ENCODE assay signal across 11 mouse cellular contexts in the genomic region with DNA sequence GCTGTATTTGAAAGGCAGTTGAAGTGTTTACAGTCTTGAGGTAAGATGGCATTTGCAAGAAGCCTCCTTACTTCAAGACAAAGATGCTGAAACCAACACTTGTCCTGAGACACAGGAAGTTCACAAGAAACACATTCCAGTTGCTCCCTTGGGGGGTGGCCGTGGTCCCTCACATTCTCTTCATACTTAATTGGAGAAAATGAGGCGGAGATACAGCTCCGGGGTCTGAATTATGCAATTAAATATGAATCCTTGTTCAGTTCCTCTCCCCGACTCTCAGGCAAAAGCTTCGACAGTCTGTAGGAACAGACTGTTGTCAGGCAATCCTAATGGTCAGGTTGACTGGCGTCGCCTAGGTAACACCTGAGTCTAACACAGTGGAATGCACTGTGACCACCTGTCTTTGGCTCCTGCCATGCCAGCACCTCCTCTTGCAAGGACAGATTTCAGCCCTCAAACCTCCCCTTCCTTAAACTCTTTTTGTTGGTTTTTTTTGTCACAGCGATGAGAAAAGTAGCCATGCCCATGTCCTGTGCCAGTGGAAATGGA.
DNase-seq lines count a peak whose midpoint lies in the region; ATAC-seq and TF ChIP-seq lines count a peak whose summit lies in the region.
"Had no signal": no experiment of that assay in that cellular context is flagged by ENCODE, and none has a peak within 500 bp of the region (broad histone marks: within the 10 kb centered on the region; RNA-seq: fewer than 3 reads in every experiment).

No protein-coding gene starts in this region.

- H3K4me1 ChIP-seq in kidney, adult 2 months (ENCODE audit: control insufficient read depth, insufficient read depth, low read length) = 0 out of 2 replicates have a peak, but pooled peaks cover 2% of the 10 kb centered on the region
- H3K4me1 ChIP-seq in cortical plate, adult 2 months (ENCODE audit: control insufficient read depth, insufficient read depth, low read length) = peaks cover 5% of the 10 kb centered on the region
- H3K4me1 ChIP-seq: liver, embryonic 12.5 days had no signal

- TF ChIP-seq CTCF in kidney, adult 2 months (conservative IDR thresholded peaks at IDR 0.05; ENCODE audit: insufficient read depth, insufficient read length, low read depth, low read length) = no peak
- TF ChIP-seq CTCF in cortical plate, adult 2 months (IDR thresholded peaks at IDR 0.05; ENCODE audit: extremely low read depth, insufficient read depth, low read length) = no peak

- no peaks in the 10 kb centered on the region for H3K36me3 ChIP-seq in kidney, adult 2 months (ENCODE audit: control insufficient read depth, insufficient read depth, low read length)
- H3K36me3 ChIP-seq: G1E; liver, embryonic 12.5 days; stomach, embryonic 15.5 days had no signal

- H3K4me3 ChIP-seq in kidney, adult 2 months (ENCODE audit: insufficient read depth, low read depth, low read length) = no peak overlapping the region
- no peak overlapping the region for H3K4me3 ChIP-seq in cortical plate, adult 2 months (ENCODE audit: insufficient read depth, low read length)
- H3K4me3 ChIP-seq: liver, embryonic 12.5 days; stomach, embryonic 15.5 days had no signal

- ATAC-seq in monocyte, adult 5-6 weeks (replicated peaks; ENCODE audit: insufficient number of reproducible peaks, low FRiP score, low TSS enrichment, poor library complexity, severe bottlenecking) = no peak
- ATAC-seq: liver, embryonic 12.5 days had no signal

- DNase-seq in kidney, adult 2 months = peak; percentile 33
- no peak for DNase-seq in kidney, adult 18-20 months
- DNase-seq in Muller cell, postnatal 12 days (ENCODE audit: inconsistent ontology term) = peak; percentile 29
- peak; percentile 12 to 26 for DNase-seq in kidney, postnatal 36 days
- no peak for DNase-seq in testis, postnatal 10 days (ENCODE audit: low spot score)
- DNase-seq in urinary bladder, postnatal 10 days (ENCODE audit: low spot score) = no peak

- H3K27ac ChIP-seq in kidney, adult 2 months (ENCODE audit: insufficient read depth, low read depth, low read length) = no peak overlapping the region
- peak overlapping the region; percentile 74 for H3K27ac ChIP-seq in cortical plate, adult 2 months (ENCODE audit: insufficient read depth, low read length)
- H3K27ac ChIP-seq: liver, embryonic 12.5 days had no signal

- WGBS in kidney, adult 2 months = 82% methylated on average over 8 of the region's 8 CpGs

- H3K27me3 ChIP-seq in kidney, adult 2 months (replicated peaks; ENCODE audit: control insufficient read depth, insufficient read depth, low read length) = no peaks in the 10 kb centered on the region
- H3K27me3 ChIP-seq: liver, embryonic 12.5 days; stomach, embryonic 15.5 days had no signal

- no peak for TF ChIP-seq POLR2A in kidney, adult 2 months (IDR thresholded peaks at IDR 0.05; ENCODE audit: low read depth, low read length)
- no peak for TF ChIP-seq POLR2A in cortical plate, adult 2 months (IDR thresholded peaks at IDR 0.05; ENCODE audit: extremely low read depth, insufficient read depth, low read length)

Comparison
In these comparisons a context has a peak if more than half of its experiments do, and no peak if none do; other contexts are left out.
1. DNase-seq: peak in kidney, adult 2 months (single experiment), Muller cell, postnatal 12 days (single experiment) and kidney, postnatal 36 days (2 of 2); none in kidney, adult 18-20 months (single experiment), testis, postnatal 10 days (single experiment) and urinary bladder, postnatal 10 days (single experiment).